Mouse (Mus musculus) stomach, embryonic 14.5 days (tissue): ENCODE data around the gene Gpr161. TPM values are rescaled to one million over a fixed set of nuclear protein-coding genes. Genes with fewer than 3 reads are reported as not detected.

Experiments used
- ATAC-seq: fragments of 200-750 bp; cut with Nextera tagmentation; 2 replicates; pipeline ENCODE4 v1.8.0; 2017; ENCODE audit warnings: low read depth, moderate TSS enrichment; ENCODE audit not compliant: insufficient number of reproducible peaks, insufficient read depth, low FRiP score
- H3K27ac ChIP-seq: fragments of 300-500 bp; sonication (generic); 2 replicates; pipeline ENCODE4 v1.5.1; 2014; ENCODE audit warnings: mild to moderate bottlenecking, low read length, moderate library complexity, mixed read lengths
- H3K27me3 ChIP-seq: fragments of 300-500 bp; sonication (generic); 2 replicates; pipeline ENCODE4 v1.6.1; 2014; ENCODE audit warnings: low read length, control low read depth, mixed read lengths; ENCODE audit not compliant: control insufficient read depth, insufficient read depth
- H3K36me3 ChIP-seq: fragments of 300-500 bp; sonication (generic); 2 replicates; pipeline ENCODE4 v1.6.1; 2014; ENCODE audit warnings: mild to moderate bottlenecking, control low read depth, low read length, moderate library complexity, mixed read lengths; ENCODE audit not compliant: control insufficient read depth, insufficient read depth
- H3K4me1 ChIP-seq: fragments of 300-500 bp; sonication (generic); 2 replicates; pipeline ENCODE4 v1.6.1; 2014; ENCODE audit warnings: low read length, control low read depth, mixed read lengths; ENCODE audit not compliant: control insufficient read depth, insufficient read depth
- H3K4me2 ChIP-seq: fragments of 300-500 bp; sonication (generic); replicated peaks from 2 replicates; pipeline ENCODE4 v1.6.1; 2014; ENCODE audit warnings: low read depth, low read length, control low read depth
- H3K4me3 ChIP-seq: fragments of 300-500 bp; sonication (generic); 2 replicates; pipeline ENCODE4 v1.5.1; 2014; ENCODE audit warnings: low read depth, low read length, control low read depth
- H3K9ac ChIP-seq: fragments of 300-500 bp; sonication (generic); replicated peaks from 2 replicates; pipeline ENCODE4 v1.6.1; 2014; ENCODE audit warnings: low read depth, mild to moderate bottlenecking, control low read depth, low read length, moderate library complexity, mixed read lengths
- H3K9me3 ChIP-seq: fragments of 300-500 bp; sonication (generic); 2 replicates; pipeline ENCODE4 v1.6.1; 2016; ENCODE audit warnings: low read depth, low read length, control low read depth; ENCODE audit not compliant: control insufficient read depth
- WGBS: fragments of 180-500 bp; shearing (Covaris S2); extraction: QIAGEN DNeasy Blood & Tissue Kit; methylation state at CpG from one replicate; pipeline ENCODE4 v1.1.7; 2014; 5-methylcytosine and 5-hydroxymethylcytosine counted together
- polyA plus RNA-seq: library from polyadenylated mRNA; unstranded; fragments of >200 nt; fragmentation: Nextera tagmentation; extraction: Ambion mirVana; gene quantifications from 2 replicates; pipeline ENCODE4 v1.2.1, GENCODE M21; 2014

Gpr161 gene
- polyA plus RNA-seq, result 2.5 and 2.6 TPM in 2 replicates

DNA sequence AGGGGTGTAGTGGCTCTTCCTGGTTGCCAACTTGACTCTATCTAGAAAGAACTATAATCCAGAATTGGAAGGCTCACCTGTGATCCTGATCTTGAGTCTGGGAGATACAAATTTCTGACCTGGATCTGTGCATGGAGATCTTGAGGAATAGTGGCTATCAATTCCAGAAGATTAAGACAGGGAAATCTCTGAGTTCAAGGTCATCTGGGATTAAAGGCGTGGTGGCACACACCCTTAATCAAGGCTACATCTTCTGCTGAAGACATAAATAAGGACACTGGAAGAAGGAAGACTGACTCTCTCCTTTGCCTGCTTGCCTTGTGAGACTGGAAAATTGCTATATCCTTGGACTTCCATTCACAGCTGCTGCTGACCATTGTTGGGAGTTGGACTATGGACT, at the start of gene Gpr161:
Gene Gpr161 (plus strand): TSS at position 301 of the 400 bp plus-strand sequence.
- no peak within 1 kb of the TSS for H3K27ac ChIP-seq
- H3K4me3 ChIP-seq, result no peak within 1 kb of the TSS
- no peaks in the 10 kb centered on the region for H3K27me3 ChIP-seq
- WGBS, result 87% methylated on average over 1 of the region's 1 CpGs
- H3K9ac ChIP-seq, result no peak within 1 kb of the TSS
- no peaks in the 10 kb centered on the region for H3K4me1 ChIP-seq
- no peaks in the 10 kb centered on the region for H3K9me3 ChIP-seq
- no peak within 1 kb of the TSS for H3K4me2 ChIP-seq
- ATAC-seq, result no peak
- H3K36me3 ChIP-seq, result peaks cover 5% of the 10 kb centered on the region; the same call in 1 of the 2 replicates

DNA sequence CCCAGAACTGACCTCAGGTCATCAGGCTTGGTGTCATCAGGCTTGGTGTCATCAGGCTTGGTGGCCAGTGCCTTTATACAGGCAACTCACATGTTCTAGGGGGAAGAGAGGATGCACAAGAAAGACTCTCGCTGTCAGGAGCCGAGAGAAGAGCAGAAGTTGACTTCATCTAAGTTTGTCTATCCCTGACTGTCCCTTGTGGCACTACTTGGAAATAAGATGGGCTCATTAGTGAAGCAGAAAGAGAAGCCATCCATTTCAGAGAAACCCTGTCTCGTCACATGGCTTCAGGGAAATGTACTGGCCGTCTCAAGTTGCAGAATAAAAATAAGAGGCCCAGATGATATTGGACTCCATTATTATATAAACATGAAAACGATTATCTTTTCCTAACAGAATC, 49.0 kb upstream of the Gpr161 start:
- no peak for ATAC-seq
- no peaks in the 10 kb centered on the region for H3K36me3 ChIP-seq
- no peak overlapping the region for H3K9ac ChIP-seq
- H3K27ac ChIP-seq, result no peak overlapping the region
- H3K9me3 ChIP-seq, result no peaks in the 10 kb centered on the region
- no peaks in the 10 kb centered on the region for H3K27me3 ChIP-seq
- 74% methylated on average over 5 of the region's 5 CpGs for WGBS
- H3K4me3 ChIP-seq, result no peak overlapping the region
- H3K4me1 ChIP-seq, result no peaks in the 10 kb centered on the region
- H3K4me2 ChIP-seq, result no peak overlapping the region

DNA sequence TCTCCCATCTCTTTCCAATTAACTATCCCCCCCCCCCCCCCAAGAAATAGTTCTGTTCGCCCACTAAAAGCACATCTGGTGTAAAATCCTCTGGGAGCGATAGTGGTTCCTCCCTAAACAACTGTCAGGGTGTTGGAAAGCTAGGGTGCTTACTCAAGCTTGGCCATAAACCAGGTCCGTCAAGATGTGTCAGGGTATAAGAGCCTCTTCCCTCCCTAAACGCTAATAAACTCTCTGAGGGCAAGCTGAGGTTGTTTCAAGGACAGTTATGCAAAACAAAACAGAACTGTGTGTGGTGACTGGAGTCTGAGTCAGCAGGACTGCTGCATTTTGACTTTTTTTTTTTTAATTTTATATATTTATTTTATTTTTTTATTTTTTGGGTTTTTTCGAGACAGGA, 48.5 kb upstream of the Gpr161 start:
- no peaks in the 10 kb centered on the region for H3K9me3 ChIP-seq
- H3K36me3 ChIP-seq, result no peaks in the 10 kb centered on the region
- H3K9ac ChIP-seq, result no peak overlapping the region
- no peak overlapping the region for H3K4me3 ChIP-seq
- no peak overlapping the region for H3K27ac ChIP-seq
- no peaks in the 10 kb centered on the region for H3K27me3 ChIP-seq
- no peak overlapping the region for H3K4me2 ChIP-seq
- no peaks in the 10 kb centered on the region for H3K4me1 ChIP-seq
- peak; percentile 51; the same call in 1 of the 2 replicates for ATAC-seq
- WGBS, result 60% methylated on average over 5 of the region's 5 CpGs

DNA sequence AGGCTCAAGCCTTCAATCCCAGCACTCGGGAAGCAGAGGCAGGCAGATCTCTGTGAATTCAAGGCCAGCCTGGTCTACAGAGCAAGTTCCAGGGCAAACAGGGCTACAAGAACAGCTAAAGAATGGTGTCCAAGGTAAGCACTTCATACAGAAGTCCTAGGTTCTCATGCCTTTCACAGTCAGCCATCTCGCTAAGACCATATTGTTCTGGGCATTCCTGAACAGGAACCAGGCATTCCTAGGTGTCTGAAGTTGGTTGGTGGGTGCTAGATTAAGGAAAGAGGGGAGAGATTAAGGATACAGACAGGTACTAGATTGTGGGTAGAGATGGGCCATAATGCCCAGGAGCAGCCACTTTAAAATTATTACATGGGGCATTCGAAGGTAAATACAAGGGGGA, 47.8 kb upstream of the Gpr161 start:
- WGBS, result 88% methylated on average over 3 of the region's 3 CpGs
- Histone ChIP-seq H3K4me2 (no peak overlapping the region), H3K4me1 (no peaks in the 10 kb centered on the region), H3K9ac (no peak overlapping the region), H3K27ac (no peak overlapping the region), H3K4me3 (no peak overlapping the region), H3K9me3 (no peaks in the 10 kb centered on the region), H3K36me3 (no peaks in the 10 kb centered on the region), H3K27me3 (no peaks in the 10 kb centered on the region)
- no peak for ATAC-seq

DNA sequence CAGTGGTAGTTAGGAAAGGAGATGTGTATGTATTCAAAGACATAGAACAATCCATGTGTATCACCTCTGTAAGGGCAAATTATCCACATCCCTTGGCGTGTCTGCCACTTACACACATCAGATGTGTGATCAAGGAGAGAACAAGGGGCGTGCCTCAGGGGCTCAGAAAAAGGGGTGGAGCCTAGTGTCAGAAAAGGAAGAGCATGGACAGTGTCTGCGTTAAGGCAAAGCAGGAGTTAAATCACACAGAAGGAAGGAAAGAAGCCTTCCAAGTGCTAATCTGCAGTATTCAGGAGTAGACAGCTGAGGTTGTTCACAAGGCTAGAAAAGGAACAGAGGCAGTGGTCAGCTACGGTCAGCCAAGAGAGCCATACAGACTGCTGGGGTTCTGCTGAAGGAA, 46.7 kb upstream of the Gpr161 start:
- no peaks in the 10 kb centered on the region for H3K36me3 ChIP-seq
- no peaks in the 10 kb centered on the region for H3K9me3 ChIP-seq
- no peak overlapping the region for H3K27ac ChIP-seq
- 57% methylated on average over 4 of the region's 4 CpGs for WGBS
- no peak overlapping the region for H3K4me2 ChIP-seq
- no peak for ATAC-seq
- H3K27me3 ChIP-seq, result no peaks in the 10 kb centered on the region
- H3K4me3 ChIP-seq, result no peak overlapping the region
- no peaks in the 10 kb centered on the region for H3K4me1 ChIP-seq
- no peak overlapping the region for H3K9ac ChIP-seq

DNA sequence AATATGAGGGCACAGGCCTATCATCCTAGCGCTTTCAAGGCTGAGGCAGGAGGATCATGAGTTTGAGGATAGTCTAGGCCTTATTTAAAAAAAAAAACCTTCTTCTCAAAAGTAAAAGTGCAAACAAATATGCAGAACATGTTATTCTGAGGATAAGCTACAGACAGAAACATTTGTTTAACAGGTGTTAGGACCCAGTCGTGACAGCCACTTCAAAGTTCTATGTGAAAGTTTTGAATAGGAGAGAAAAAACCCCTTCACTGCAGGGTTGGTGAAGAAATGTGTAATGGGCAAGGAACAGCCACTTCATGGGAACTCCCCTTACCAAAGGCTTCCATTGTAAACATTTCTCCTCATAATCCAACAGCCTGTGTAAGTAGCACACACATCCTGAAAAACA, 45.0 kb upstream of the Gpr161 start:
- WGBS, result 74% methylated on average over 2 of the region's 2 CpGs
- Histone ChIP-seq H3K36me3 (no peaks in the 10 kb centered on the region), H3K9ac (no peak overlapping the region), H3K4me3 (no peak overlapping the region), H3K9me3 (no peaks in the 10 kb centered on the region), H3K27me3 (no peaks in the 10 kb centered on the region), H3K4me2 (no peak overlapping the region), H3K4me1 (no peaks in the 10 kb centered on the region), H3K27ac (no peak overlapping the region)
- ATAC-seq, result no peak

DNA sequence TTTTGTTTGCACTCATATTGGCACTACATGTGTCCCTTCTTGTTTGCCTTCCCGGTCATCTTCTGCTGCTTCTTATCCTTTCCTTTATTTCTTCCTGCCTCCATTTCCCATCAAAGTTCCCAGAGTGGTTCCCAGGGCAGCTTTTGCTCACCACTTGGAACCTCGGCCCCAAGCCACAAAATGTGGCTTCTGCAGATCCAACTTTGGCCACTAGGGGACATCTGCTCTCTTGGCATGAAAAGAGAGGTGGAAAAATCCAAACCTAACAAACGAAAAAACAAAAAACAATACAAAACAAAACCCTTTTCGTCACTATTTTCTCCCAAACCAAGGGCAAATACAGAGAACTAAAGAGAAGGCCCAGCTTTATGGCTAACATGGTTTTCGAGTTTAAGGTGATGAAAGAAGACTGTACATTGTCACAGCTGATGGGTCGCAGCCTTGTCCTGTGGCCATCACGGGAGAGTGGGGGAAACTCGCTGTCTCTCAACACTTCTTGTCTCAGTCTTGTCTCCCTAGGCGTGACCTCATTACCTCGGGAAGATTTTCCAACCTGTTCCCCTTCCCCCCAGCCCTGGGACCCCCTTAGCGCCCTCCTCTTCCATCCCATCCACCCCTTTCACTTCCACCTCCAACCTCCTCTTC, 43.4 kb upstream of the Gpr161 start:
- WGBS, result 45% methylated on average over 11 of the region's 11 CpGs
- no peaks in the 10 kb centered on the region for H3K4me1 ChIP-seq
- H3K4me2 ChIP-seq, result no peak overlapping the region
- no peaks in the 10 kb centered on the region for H3K27me3 ChIP-seq
- no peaks in the 10 kb centered on the region for H3K36me3 ChIP-seq
- H3K27ac ChIP-seq, result no peak overlapping the region
- ATAC-seq, result no peak
- no peaks in the 10 kb centered on the region for H3K9me3 ChIP-seq
- H3K4me3 ChIP-seq, result no peak overlapping the region
- no peak overlapping the region for H3K9ac ChIP-seq

DNA sequence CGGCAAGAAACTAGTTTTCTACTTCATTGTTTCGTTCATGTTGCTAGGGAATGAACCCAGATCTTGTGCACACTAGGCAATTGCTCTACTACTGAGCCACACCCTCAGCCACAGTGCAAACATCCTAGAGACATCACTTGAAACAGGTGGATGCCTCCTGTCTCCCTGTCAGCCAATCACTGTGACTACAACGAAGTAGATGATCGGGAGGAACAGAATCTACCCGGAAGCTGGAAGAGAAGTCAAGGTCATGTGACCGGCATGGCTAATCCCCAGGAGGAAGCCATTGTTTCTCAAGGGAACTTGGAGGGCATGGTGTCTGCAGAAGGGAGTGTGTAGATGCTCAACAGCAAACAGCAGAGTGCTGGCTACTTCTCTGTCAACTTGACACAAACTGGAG, 20.6 kb upstream of the Gpr161 start:
- 80% methylated on average over 6 of the region's 6 CpGs for WGBS
- Histone ChIP-seq H3K9me3 (no peaks in the 10 kb centered on the region), H3K36me3 (no peaks in the 10 kb centered on the region), H3K4me3 (no peak overlapping the region), H3K4me2 (no peak overlapping the region), H3K27me3 (no peaks in the 10 kb centered on the region), H3K27ac (no peak overlapping the region), H3K9ac (no peak overlapping the region), H3K4me1 (no peaks in the 10 kb centered on the region)
- no peak for ATAC-seq

DNA sequence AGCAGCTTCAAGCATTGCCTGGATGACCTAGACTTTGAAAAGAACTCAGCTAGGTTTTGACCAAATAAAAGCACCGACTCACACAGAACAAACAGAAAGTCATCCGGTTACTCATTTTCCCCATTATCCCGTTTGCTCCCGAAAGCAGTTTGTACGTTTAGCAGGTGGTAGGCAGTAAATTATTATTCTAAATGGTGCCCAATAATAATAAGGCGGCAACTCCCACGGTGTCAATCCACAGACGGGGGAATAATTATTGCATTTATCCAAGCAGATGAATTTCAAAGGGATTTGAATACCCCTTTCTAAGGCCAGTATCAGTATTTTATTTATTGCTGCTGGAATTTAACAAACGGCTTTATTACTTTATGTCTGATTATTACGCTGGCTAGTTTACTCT, 14.8 kb upstream of the Gpr161 start:
- ATAC-seq, result no peak
- no peaks in the 10 kb centered on the region for H3K27me3 ChIP-seq
- H3K9me3 ChIP-seq, result no peaks in the 10 kb centered on the region
- H3K36me3 ChIP-seq, result no peaks in the 10 kb centered on the region
- WGBS, result 33% methylated on average over 10 of the region's 10 CpGs
- peak overlapping the region; percentile 93 for H3K27ac ChIP-seq
- H3K9ac ChIP-seq, result no peak overlapping the region; the same call in 1 of the 2 replicates
- peaks cover 21% of the 10 kb centered on the region for H3K4me1 ChIP-seq
- H3K4me3 ChIP-seq, result peak overlapping the region; percentile 77; the same call in 1 of the 2 replicates
- peak overlapping the region; percentile 84 for H3K4me2 ChIP-seq
